Comparison of ENCODE assay signal across 15 mouse cellular contexts in genomic region chr5:148090191-148090821, GRCm38 (mm10).
DNase-seq lines count a peak whose midpoint lies in the region; ATAC-seq and TF ChIP-seq lines count a peak whose summit lies in the region.
"Had no signal": no experiment of that assay in that cellular context is flagged by ENCODE, and none has a peak within 500 bp of the region (broad histone marks: within the 10 kb centered on the region; RNA-seq: fewer than 3 reads in every experiment).

No protein-coding gene starts in this region.

- no peaks in the 10 kb centered on the region for H3K4me1 ChIP-seq in midbrain, postnatal 0 days (ENCODE audit: insufficient read depth, low read length)
- H3K4me1 ChIP-seq in midbrain, embryonic 15.5 days: 0 out of 2 replicates have a peak, but pooled peaks cover 7% of the 10 kb centered on the region
- H3K4me1 ChIP-seq in midbrain, embryonic 14.5 days (ENCODE audit: control insufficient read depth, insufficient read depth, low read length): no peaks in the 10 kb centered on the region
- H3K4me1 ChIP-seq in forebrain, embryonic 16.5 days (replicated peaks; ENCODE audit: control insufficient read depth, insufficient read depth, low read length): no peaks in the 10 kb centered on the region
- H3K4me1 ChIP-seq in intestine, embryonic 15.5 days (replicated peaks): no peaks in the 10 kb centered on the region
- H3K4me1 ChIP-seq: heart, embryonic 15.5 days; limb, embryonic 10.5 days; midbrain, embryonic 10.5 days had no signal

- H3K9ac ChIP-seq in midbrain, postnatal 0 days (replicated peaks; ENCODE audit: low read length, poor library complexity, severe bottlenecking): no peak overlapping the region
- H3K9ac ChIP-seq in midbrain, embryonic 15.5 days: no peak overlapping the region
- H3K9ac ChIP-seq in midbrain, embryonic 14.5 days (replicated peaks; ENCODE audit: low read length): no peak overlapping the region
- no peak overlapping the region for H3K9ac ChIP-seq in forebrain, embryonic 16.5 days (replicated peaks; ENCODE audit: low read depth, low read length)
- no peak overlapping the region for H3K9ac ChIP-seq in intestine, embryonic 15.5 days
- H3K9ac ChIP-seq: heart, embryonic 15.5 days; liver, postnatal 0 days; neural tube, embryonic 15.5 days had no signal

- DNase-seq in midbrain, postnatal 0 days (ENCODE audit: low spot score): peak; percentile 24
- DNase-seq in layer of hippocampus, postnatal 36 days: peak; percentile 68 to 70
- peak; percentile 71 to 85 for DNase-seq in right cerebral cortex, postnatal 36 days (ENCODE audit: low spot score in 2 of 2)
- DNase-seq in midbrain, embryonic 14.5 days: no peak
- DNase-seq: liver, postnatal 0 days had no signal

- 0 out of 2 replicates have a peak, but pooled peaks have one; percentile 38 for ATAC-seq in midbrain, postnatal 0 days (ENCODE audit: low FRiP score)
- ATAC-seq in midbrain, embryonic 15.5 days (replicated peaks): no peak
- ATAC-seq in frontal cortex, adult (ENCODE audit: low TSS enrichment): peak; percentile 82
- ATAC-seq in midbrain, embryonic 14.5 days (ENCODE audit: low FRiP score, low TSS enrichment): no peak
- ATAC-seq in forebrain, embryonic 16.5 days: no peak
- no peak for ATAC-seq in intestine, embryonic 15.5 days
- ATAC-seq: CD4-positive, CD25-positive, alpha-beta regulatory T cell, adult 4 months; inflammation-experienced regulatory T-cells, adult 6 months; liver, postnatal 0 days had no signal

- no peaks in the 10 kb centered on the region for H3K9me3 ChIP-seq in midbrain, postnatal 0 days (ENCODE audit: low read length)
- H3K9me3 ChIP-seq in midbrain, embryonic 15.5 days: no peaks in the 10 kb centered on the region
- peaks cover 4% of the 10 kb centered on the region; the same call in 1 of the 2 replicates for H3K9me3 ChIP-seq in midbrain, embryonic 14.5 days (ENCODE audit: control insufficient read depth, low read length)
- H3K9me3 ChIP-seq in forebrain, embryonic 16.5 days (ENCODE audit: control insufficient read depth, low read length): peaks cover 3% of the 10 kb centered on the region
- H3K9me3 ChIP-seq in intestine, embryonic 15.5 days: no peaks in the 10 kb centered on the region
- H3K9me3 ChIP-seq: heart, embryonic 15.5 days; limb, embryonic 10.5 days; neural tube, embryonic 15.5 days had no signal

- H3K4me3 ChIP-seq in midbrain, postnatal 0 days (ENCODE audit: low read depth, low read length): no peak overlapping the region
- no peak overlapping the region for H3K4me3 ChIP-seq in midbrain, embryonic 15.5 days
- H3K4me3 ChIP-seq in midbrain, embryonic 14.5 days (replicated peaks; ENCODE audit: low read depth, low read length): no peak overlapping the region
- H3K4me3 ChIP-seq in forebrain, embryonic 16.5 days (replicated peaks; ENCODE audit: low read length): no peak overlapping the region
- H3K4me3 ChIP-seq in intestine, embryonic 15.5 days (replicated peaks): no peak overlapping the region
- H3K4me3 ChIP-seq: heart, embryonic 15.5 days; limb, embryonic 10.5 days; midbrain, embryonic 10.5 days; neural tube, embryonic 15.5 days had no signal

- no peak overlapping the region for H3K4me2 ChIP-seq in midbrain, postnatal 0 days (ENCODE audit: low read depth, low read length, poor library complexity, severe bottlenecking)
- H3K4me2 ChIP-seq in midbrain, embryonic 15.5 days: no peak overlapping the region
- H3K4me2 ChIP-seq in midbrain, embryonic 14.5 days (ENCODE audit: low read length): no peak overlapping the region
- H3K4me2 ChIP-seq in forebrain, embryonic 16.5 days (ENCODE audit: low read length): no peak overlapping the region
- no peak overlapping the region for H3K4me2 ChIP-seq in intestine, embryonic 15.5 days (replicated peaks)
- H3K4me2 ChIP-seq: heart, embryonic 15.5 days; neural tube, embryonic 15.5 days had no signal

- no peaks in the 10 kb centered on the region for H3K36me3 ChIP-seq in midbrain, postnatal 0 days (ENCODE audit: insufficient read depth, low read length)
- H3K36me3 ChIP-seq in midbrain, embryonic 15.5 days (replicated peaks): no peaks in the 10 kb centered on the region
- no peaks in the 10 kb centered on the region for H3K36me3 ChIP-seq in midbrain, embryonic 14.5 days (ENCODE audit: control insufficient read depth, insufficient read depth, low read length)
- H3K36me3 ChIP-seq in forebrain, embryonic 16.5 days (ENCODE audit: control insufficient read depth, insufficient read depth): no peaks in the 10 kb centered on the region
- H3K36me3 ChIP-seq in intestine, embryonic 15.5 days: no peaks in the 10 kb centered on the region
- H3K36me3 ChIP-seq: heart, embryonic 15.5 days; limb, embryonic 10.5 days; midbrain, embryonic 10.5 days; neural tube, embryonic 15.5 days had no signal

- TF ChIP-seq CTCF in midbrain, postnatal 0 days (IDR thresholded peaks at IDR 0.05): no peak

- H3K27me3 ChIP-seq in midbrain, postnatal 0 days (ENCODE audit: insufficient read depth, low read length): no peaks in the 10 kb centered on the region
- H3K27me3 ChIP-seq in midbrain, embryonic 15.5 days (replicated peaks): no peaks in the 10 kb centered on the region
- H3K27me3 ChIP-seq in midbrain, embryonic 14.5 days (ENCODE audit: control insufficient read depth, insufficient read depth, low read length): no peaks in the 10 kb centered on the region
- no peaks in the 10 kb centered on the region for H3K27me3 ChIP-seq in forebrain, embryonic 16.5 days (replicated peaks; ENCODE audit: control insufficient read depth, insufficient read depth, low read length)
- no peaks in the 10 kb centered on the region for H3K27me3 ChIP-seq in intestine, embryonic 15.5 days (replicated peaks)
- H3K27me3 ChIP-seq: heart, embryonic 15.5 days; neural tube, embryonic 15.5 days had no signal

- 74% methylated on average over 11 of the region's 11 CpGs for WGBS in midbrain, postnatal 0 days
- WGBS in midbrain, embryonic 15.5 days: 78% methylated on average over 11 of the region's 11 CpGs
- WGBS in midbrain, embryonic 14.5 days: 81% methylated on average over 11 of the region's 11 CpGs
- 80% methylated on average over 11 of the region's 11 CpGs for WGBS in forebrain, embryonic 16.5 days
- WGBS in intestine, embryonic 15.5 days: 75% methylated on average over 11 of the region's 11 CpGs

- H3K27ac ChIP-seq in midbrain, postnatal 0 days (ENCODE audit: low read depth, low read length): no peak overlapping the region
- no peak overlapping the region for H3K27ac ChIP-seq in midbrain, embryonic 15.5 days
- H3K27ac ChIP-seq in midbrain, embryonic 14.5 days (replicated peaks; ENCODE audit: low read depth, low read length): no peak overlapping the region
- no peak overlapping the region for H3K27ac ChIP-seq in forebrain, embryonic 16.5 days (ENCODE audit: low read length)
- no peak overlapping the region for H3K27ac ChIP-seq in intestine, embryonic 15.5 days
- H3K27ac ChIP-seq: heart, embryonic 15.5 days; limb, embryonic 10.5 days; midbrain, embryonic 10.5 days; neural tube, embryonic 15.5 days had no signal

Comparison
In these comparisons a context has a peak if more than half of its experiments do, and no peak if none do; other contexts are left out.
1. ATAC-seq: peak in midbrain, postnatal 0 days (single experiment) and frontal cortex, adult (single experiment); none in midbrain, embryonic 15.5 days (single experiment), midbrain, embryonic 14.5 days (single experiment), forebrain, embryonic 16.5 days (single experiment) and intestine, embryonic 15.5 days (single experiment).